ENCODE assay signal across 13 mouse cellular contexts in the genomic region with DNA sequence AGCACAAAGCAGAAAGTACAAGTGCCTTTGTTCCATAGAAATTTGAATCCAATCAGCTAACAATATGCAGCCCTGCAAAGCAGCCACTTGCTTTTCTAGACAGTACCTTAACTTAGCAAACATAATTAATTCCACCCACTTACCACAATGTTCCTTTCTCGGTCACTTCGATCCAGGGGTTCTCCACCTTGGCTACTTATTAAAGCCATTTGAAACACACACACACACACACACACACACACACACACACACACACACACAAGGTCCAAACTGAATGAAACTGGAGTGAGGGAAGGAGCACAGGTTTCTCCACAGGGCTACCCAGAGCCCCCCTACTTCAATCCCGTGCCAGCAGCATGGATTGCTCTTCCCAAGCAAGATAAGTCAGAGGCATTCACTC.
"Had no signal": no experiment of that assay in that cellular context is flagged by ENCODE, and none has a peak within 500 bp of the region (broad histone marks: within the 10 kb centered on the region; RNA-seq: fewer than 3 reads in every experiment).

No protein-coding gene starts in this region.

- ATAC-seq: intestine, embryonic 16.5 days; lung, postnatal 0 days; midbrain, embryonic 15.5 days had no signal

- H3K36me3 ChIP-seq: limb, embryonic 10.5 days; liver, embryonic 15.5 days; midbrain, embryonic 15.5 days; neural tube, embryonic 12.5 days had no signal

- H3K27ac ChIP-seq: left cerebral cortex, adult 2 months; limb, embryonic 10.5 days; liver, embryonic 15.5 days; midbrain, embryonic 15.5 days; neural tube, embryonic 12.5 days; stomach, postnatal 0 days had no signal

- H3K9me3 ChIP-seq: midbrain, embryonic 15.5 days; neural tube, embryonic 12.5 days had no signal

- H3K4me3 ChIP-seq: left cerebral cortex, adult 2 months; limb, embryonic 10.5 days; liver, embryonic 15.5 days; midbrain, embryonic 15.5 days; neural tube, embryonic 12.5 days had no signal

- DNase-seq: lung, adult 2 months; lung, postnatal 36 days; thymus, adult 2 months; thymus, postnatal 25 days had no signal

- H3K4me1 ChIP-seq: limb, embryonic 10.5 days; liver, embryonic 15.5 days; midbrain, embryonic 15.5 days had no signal

- H3K9ac ChIP-seq: liver, embryonic 15.5 days; midbrain, embryonic 15.5 days; neural tube, embryonic 12.5 days had no signal

- H3K4me2 ChIP-seq: liver, embryonic 11.5 days; liver, embryonic 15.5 days; midbrain, embryonic 15.5 days; neural tube, embryonic 12.5 days had no signal

- H3K27me3 ChIP-seq: liver, embryonic 15.5 days; midbrain, embryonic 15.5 days; neural tube, embryonic 12.5 days had no signal
